ENCODE assay signal across 25 mouse cellular contexts in genomic region chr3:32856362-32857107, GRCm38 (mm10). TPM values are rescaled to one million over a fixed set of nuclear protein-coding genes. Genes with fewer than 3 reads are reported as not detected.
A peak's percentile ranks its signal among the peaks of the same experiment; 100 is the strongest.
DNase-seq lines count a peak whose midpoint lies in the region; ATAC-seq and TF ChIP-seq lines count a peak whose summit lies in the region.
"Had no signal": no experiment of that assay in that cellular context is flagged by ENCODE, and none has a peak within 500 bp of the region (broad histone marks: within the 10 kb centered on the region; RNA-seq: fewer than 3 reads in every experiment).

No protein-coding gene starts in this region.

- H3K27ac ChIP-seq in gastrocnemius, adult 2 months: peak overlapping the region; percentile 82
- 0 out of 2 replicates have a peak overlapping the region, but pooled peaks have one; percentile 37 for H3K27ac ChIP-seq in kidney, embryonic 15.5 days
- 0 out of 2 replicates have a peak overlapping the region, but pooled peaks have one; percentile 39 for H3K27ac ChIP-seq in stomach, embryonic 14.5 days (ENCODE audit: low read length)
- no peak overlapping the region for H3K27ac ChIP-seq in stomach, postnatal 0 days (replicated peaks)
- H3K27ac ChIP-seq: forebrain, embryonic 10.5 days; forebrain, embryonic 13.5 days; heart, embryonic 10.5 days; heart, embryonic 13.5 days; hindbrain, embryonic 15.5 days had no signal

- no peaks in the 10 kb centered on the region for H3K9me3 ChIP-seq in kidney, embryonic 15.5 days (replicated peaks)
- H3K9me3 ChIP-seq in stomach, embryonic 14.5 days (ENCODE audit: control insufficient read depth, low read depth, low read length): no peaks in the 10 kb centered on the region
- H3K9me3 ChIP-seq in stomach, postnatal 0 days (ENCODE audit: control insufficient read depth, low read length): no peaks in the 10 kb centered on the region
- H3K9me3 ChIP-seq: forebrain, embryonic 10.5 days; forebrain, embryonic 13.5 days; G1E; heart, embryonic 10.5 days; hindbrain, embryonic 15.5 days had no signal

- 34% methylated on average over 16 of the region's 16 CpGs for WGBS in kidney, embryonic 15.5 days
- WGBS in stomach, embryonic 14.5 days: 56% methylated on average over 16 of the region's 16 CpGs
- 64% methylated on average over 16 of the region's 16 CpGs for WGBS in stomach, postnatal 0 days

- ATAC-seq in kidney, embryonic 15.5 days (replicated peaks; ENCODE audit: low FRiP score): peak; percentile 82
- ATAC-seq in stomach, embryonic 14.5 days (ENCODE audit: insufficient number of reproducible peaks, insufficient read depth, low FRiP score, low read depth): no peak
- no peak for ATAC-seq in stomach, postnatal 0 days (ENCODE audit: low FRiP score, low TSS enrichment)
- ATAC-seq: forebrain, embryonic 13.5 days; forebrain, embryonic 16.5 days; Patski had no signal

- TF ChIP-seq EP300 in stomach, postnatal 0 days (optimal IDR thresholded peaks at IDR 0.05): no peak

- DNase-seq in gastrocnemius, adult 2 months: no peak
- DNase-seq in gastrocnemius, postnatal 25 days: no peak
- DNase-seq in kidney, postnatal 4 days: no peak
- no peak for DNase-seq in stomach, postnatal 0 days (ENCODE audit: low spot score)
- no peak for DNase-seq in thymus, postnatal 0 days (ENCODE audit: low spot score)
- DNase-seq: adrenal gland, postnatal 10 days; adrenal gland, postnatal 36 days; B cell, adult 2 months; cerebellum, adult 18-20 months; cerebellum, adult 9-10 months; cerebellum, postnatal 14 days; heart, adult 18-20 months; heart, postnatal 14 days; heart, postnatal 4 days had no signal

- no peak overlapping the region for H3K4me2 ChIP-seq in kidney, embryonic 15.5 days
- H3K4me2 ChIP-seq in stomach, embryonic 14.5 days (replicated peaks; ENCODE audit: low read depth, low read length): no peak overlapping the region
- H3K4me2 ChIP-seq in stomach, postnatal 0 days (replicated peaks; ENCODE audit: low read depth): no peak overlapping the region
- H3K4me2 ChIP-seq: forebrain, embryonic 13.5 days; heart, embryonic 13.5 days; hindbrain, embryonic 15.5 days had no signal

- intact Hi-C loops in gastrocnemius, adult 2 months (cut with DNase I): no loop called here

- no peaks in the 10 kb centered on the region for H3K36me3 ChIP-seq in kidney, embryonic 15.5 days
- no peaks in the 10 kb centered on the region for H3K36me3 ChIP-seq in stomach, embryonic 14.5 days (ENCODE audit: control insufficient read depth, insufficient read depth, low read length)
- no peaks in the 10 kb centered on the region for H3K36me3 ChIP-seq in stomach, postnatal 0 days (ENCODE audit: control insufficient read depth, insufficient read depth, low read length)
- H3K36me3 ChIP-seq: G1E; hindbrain, embryonic 15.5 days had no signal

- H3K4me3 ChIP-seq in gastrocnemius, adult 2 months: no peak overlapping the region
- H3K4me3 ChIP-seq in kidney, embryonic 15.5 days (replicated peaks): no peak overlapping the region
- H3K4me3 ChIP-seq in stomach, embryonic 14.5 days (ENCODE audit: low read depth, low read length): no peak overlapping the region
- no peak overlapping the region for H3K4me3 ChIP-seq in stomach, postnatal 0 days (ENCODE audit: low read depth, low read length)
- H3K4me3 ChIP-seq: forebrain, embryonic 10.5 days; forebrain, embryonic 13.5 days; heart, embryonic 10.5 days; heart, embryonic 13.5 days; hindbrain, embryonic 15.5 days had no signal

- no peaks in the 10 kb centered on the region for H3K27me3 ChIP-seq in kidney, embryonic 15.5 days
- no peaks in the 10 kb centered on the region for H3K27me3 ChIP-seq in stomach, embryonic 14.5 days (ENCODE audit: control insufficient read depth, insufficient read depth, low read length)
- no peaks in the 10 kb centered on the region for H3K27me3 ChIP-seq in stomach, postnatal 0 days (ENCODE audit: control insufficient read depth, insufficient read depth, low read length)
- H3K27me3 ChIP-seq: CH12.LX; forebrain, embryonic 13.5 days; heart, embryonic 13.5 days; hindbrain, embryonic 15.5 days had no signal

- no peak overlapping the region for H3K9ac ChIP-seq in kidney, embryonic 15.5 days
- no peak overlapping the region for H3K9ac ChIP-seq in stomach, embryonic 14.5 days (replicated peaks; ENCODE audit: low read depth, low read length)
- no peak overlapping the region for H3K9ac ChIP-seq in stomach, postnatal 0 days (ENCODE audit: low read length)
- H3K9ac ChIP-seq: forebrain, embryonic 13.5 days; heart, embryonic 13.5 days; hindbrain, embryonic 15.5 days had no signal

- peaks cover 7% of the 10 kb centered on the region; the same call in 1 of the 2 replicates for H3K4me1 ChIP-seq in kidney, embryonic 15.5 days
- no peaks in the 10 kb centered on the region for H3K4me1 ChIP-seq in stomach, embryonic 14.5 days (ENCODE audit: control insufficient read depth, insufficient read depth, low read length)
- no peaks in the 10 kb centered on the region for H3K4me1 ChIP-seq in stomach, postnatal 0 days (replicated peaks; ENCODE audit: control insufficient read depth, insufficient read depth)
- H3K4me1 ChIP-seq: forebrain, embryonic 10.5 days; forebrain, embryonic 13.5 days; heart, embryonic 10.5 days; hindbrain, embryonic 15.5 days had no signal

- no peak for TF ChIP-seq CTCF in gastrocnemius, adult 2 months (IDR thresholded peaks at IDR 0.05)
- no peak for TF ChIP-seq CTCF in stomach, postnatal 0 days (IDR thresholded peaks at IDR 0.05; ENCODE audit: low read depth)

RNA-seq across cellular contexts. Expression of gene Usp13, which starts 39.2 kb away (rescaled TPM):
- total RNA-seq in gastrocnemius, adult 2 months (2021): 100 to 1,000 TPM; 188 to 287 TPM
- 100 to 1,000 TPM; 200 to 220 TPM for total RNA-seq in gastrocnemius, postnatal 25 days (2021)
- polyA plus RNA-seq in kidney, embryonic 15.5 days (2015; fragmentation: Nextera tagmentation; extraction: Ambion mirVana): 4.6 and 4.9 TPM in 2 replicates
- polyA plus RNA-seq in stomach, embryonic 14.5 days (2014; fragmentation: Nextera tagmentation; extraction: Ambion mirVana): 5.1 TPM in 2 replicates
- 1.1 TPM in 2 replicates for polyA plus RNA-seq in stomach, postnatal 0 days (2015; fragmentation: Nextera tagmentation; extraction: Ambion mirVana)
- polyA plus RNA-seq in thymus, postnatal 0 days (2015; fragmentation: Nextera tagmentation; extraction: Ambion mirVana): 0.22 and 0.38 TPM in 2 replicates
- total RNA-seq: CH12.LX had no signal
